Mouse (Mus musculus): ENCODE measurements around the gene Mfsd12. TPM values are rescaled to one million over a fixed set of nuclear protein-coding genes. Genes with fewer than 3 reads are reported as not detected.

Mfsd12 gene
- polyA plus RNA-seq, 1 experiment from 2014 or later, result 9.8 TPM

- WGBS, result 90% methylated on average over 21 of the region's 21 CpGs
- no peaks in the 10 kb centered on the region for H3K9me3 ChIP-seq (ENCODE audit: control insufficient read depth, low read length)
- peaks cover 21% of the 10 kb centered on the region for H3K4me1 ChIP-seq (ENCODE audit: control insufficient read depth, insufficient read depth, low read length)
- no peaks in the 10 kb centered on the region for H3K27me3 ChIP-seq (replicated peaks; ENCODE audit: control insufficient read depth, insufficient read depth, low read length)
- H3K4me3 ChIP-seq (ENCODE audit: low read depth, low read length), result no peak overlapping the region
- no peak overlapping the region for H3K9ac ChIP-seq (ENCODE audit: low read depth, low read length)
- peaks cover 52% of the 10 kb centered on the region for H3K36me3 ChIP-seq (ENCODE audit: control insufficient read depth, insufficient read depth, low read length)
- DNase-seq (ENCODE audit: low spot score) (no peak), ATAC-seq (ENCODE audit: low read depth) (no peak)
- no peak overlapping the region for H3K4me2 ChIP-seq (ENCODE audit: low read depth, low read length)
- no peak overlapping the region for H3K27ac ChIP-seq (replicated peaks; ENCODE audit: low read depth, low read length)
Observed at GRCm38 (mm10) chr10:81325176-81325575, 32.1 kb upstream of the Mfsd12 start.

GRCm38 (mm10) chr10:81325781-81326180 lies 31.5 kb upstream of the Mfsd12 start:
- Histone ChIP-seq H3K27me3 (replicated peaks; ENCODE audit: control insufficient read depth, insufficient read depth, low read length) (no peaks in the 10 kb centered on the region), H3K27ac (replicated peaks; ENCODE audit: low read depth, low read length) (no peak overlapping the region), H3K4me3 (ENCODE audit: low read depth, low read length) (no peak overlapping the region), H3K4me1 (ENCODE audit: control insufficient read depth, insufficient read depth, low read length) (peaks cover 24% of the 10 kb centered on the region), H3K36me3 (ENCODE audit: control insufficient read depth, insufficient read depth, low read length) (peaks cover 52% of the 10 kb centered on the region), H3K9me3 (ENCODE audit: control insufficient read depth, low read length) (no peaks in the 10 kb centered on the region), H3K4me2 (ENCODE audit: low read depth, low read length) (no peak overlapping the region), H3K9ac (ENCODE audit: low read depth, low read length) (no peak overlapping the region)
- no peak for ATAC-seq (ENCODE audit: low read depth)
- no peak for DNase-seq (ENCODE audit: low spot score)
- 95% methylated on average over 18 of the region's 18 CpGs for WGBS

- no peak overlapping the region for H3K4me3 ChIP-seq (ENCODE audit: low read depth, low read length)
- 0 out of 2 replicates have a peak, but pooled peaks cover 3% of the 10 kb centered on the region for H3K27me3 ChIP-seq (replicated peaks; ENCODE audit: control insufficient read depth, insufficient read depth, low read length)
- no peaks in the 10 kb centered on the region for H3K9me3 ChIP-seq (ENCODE audit: control insufficient read depth, low read length)
- 73% methylated on average over 5 of the region's 6 CpGs for WGBS
- H3K27ac ChIP-seq (replicated peaks; ENCODE audit: low read depth, low read length), result no peak overlapping the region
- H3K4me2 ChIP-seq (ENCODE audit: low read depth, low read length), result no peak overlapping the region
- ATAC-seq (ENCODE audit: low read depth), result no peak
- peaks cover 52% of the 10 kb centered on the region for H3K36me3 ChIP-seq (ENCODE audit: control insufficient read depth, insufficient read depth, low read length)
- H3K4me1 ChIP-seq (ENCODE audit: control insufficient read depth, insufficient read depth, low read length), result peaks cover 24% of the 10 kb centered on the region
- DNase-seq (ENCODE audit: low spot score), result no peak
- no peak overlapping the region for H3K9ac ChIP-seq (ENCODE audit: low read depth, low read length)
Observed at GRCm38 (mm10) chr10:81326858-81327257, 30.4 kb upstream of the Mfsd12 start.

GRCm38 (mm10) chr10:81327959-81328358 lies 29.3 kb upstream of the Mfsd12 start:
- Histone ChIP-seq H3K36me3 (ENCODE audit: control insufficient read depth, insufficient read depth, low read length) (peaks cover 44% of the 10 kb centered on the region), H3K4me2 (ENCODE audit: low read depth, low read length) (0 out of 2 replicates have a peak overlapping the region, but pooled peaks have one; percentile 34), H3K27ac (replicated peaks; ENCODE audit: low read depth, low read length) (no peak overlapping the region)

GRCm38 (mm10) chr10:81328386-81328785 lies 28.9 kb upstream of the Mfsd12 start, which contains the start of gene Tbxa2r:
Tbxa2r (plus strand) TSS chr10:81328731.
- peak within 1 kb of the TSS; percentile 34 for H3K4me2 ChIP-seq (ENCODE audit: low read depth, low read length)
- WGBS, result 24% methylated on average over 9 of the region's 10 CpGs
- peak within 1 kb of the TSS; percentile 44 for H3K9ac ChIP-seq (ENCODE audit: low read depth, low read length)

More at GRCm38 (mm10) chr10:81327959-81328358, 29.3 kb upstream of the Mfsd12 start:
- H3K9me3 ChIP-seq (ENCODE audit: control insufficient read depth, low read length), result no peaks in the 10 kb centered on the region
- H3K27me3 ChIP-seq (replicated peaks; ENCODE audit: control insufficient read depth, insufficient read depth, low read length), result peaks cover 12% of the 10 kb centered on the region
- peaks cover 24% of the 10 kb centered on the region for H3K4me1 ChIP-seq (ENCODE audit: control insufficient read depth, insufficient read depth, low read length)
- H3K9ac ChIP-seq (ENCODE audit: low read depth, low read length), result peak overlapping the region; percentile 34; the same call in 1 of the 2 replicates
- DNase-seq (ENCODE audit: low spot score) (no peak), ATAC-seq (ENCODE audit: low read depth) (no peak)
- WGBS, result 23% methylated on average over 1 of the region's 2 CpGs
- H3K4me3 ChIP-seq (ENCODE audit: low read depth, low read length), result no peak overlapping the region

GRCm38 (mm10) chr10:81329194-81329975 lies 27.9 kb upstream of the Mfsd12 start:
- peaks cover 30% of the 10 kb centered on the region for H3K36me3 ChIP-seq (ENCODE audit: control insufficient read depth, insufficient read depth, low read length)
- 55% methylated on average over 10 of the region's 10 CpGs for WGBS
- peaks cover 24% of the 10 kb centered on the region for H3K4me1 ChIP-seq (ENCODE audit: control insufficient read depth, insufficient read depth, low read length)
- H3K4me3 ChIP-seq (ENCODE audit: low read depth, low read length), result no peak overlapping the region
- H3K27me3 ChIP-seq (replicated peaks; ENCODE audit: control insufficient read depth, insufficient read depth, low read length), result peaks cover 18% of the 10 kb centered on the region
- peak overlapping the region; percentile 90 for H3K27ac ChIP-seq (replicated peaks; ENCODE audit: low read depth, low read length)
- ATAC-seq (ENCODE audit: low read depth) (peak; percentile 80), DNase-seq (ENCODE audit: low spot score) (peak; percentile 94)
- H3K4me2 ChIP-seq (ENCODE audit: low read depth, low read length), result peak overlapping the region; percentile 34
- no peaks in the 10 kb centered on the region for H3K9me3 ChIP-seq (ENCODE audit: control insufficient read depth, low read length)
- peak overlapping the region; percentile 44 for H3K9ac ChIP-seq (ENCODE audit: low read depth, low read length)

More at GRCm38 (mm10) chr10:81328386-81328785, 28.9 kb upstream of the Mfsd12 start, which contains the start of gene Tbxa2r:
- Histone ChIP-seq H3K4me1 (ENCODE audit: control insufficient read depth, insufficient read depth, low read length) (peaks cover 24% of the 10 kb centered on the region), H3K4me3 (ENCODE audit: low read depth, low read length) (no peak within 1 kb of the TSS), H3K27ac (replicated peaks; ENCODE audit: low read depth, low read length) (peak within 1 kb of the TSS; percentile 90), H3K27me3 (replicated peaks; ENCODE audit: control insufficient read depth, insufficient read depth, low read length) (peaks cover 17% of the 10 kb centered on the region), H3K9me3 (ENCODE audit: control insufficient read depth, low read length) (no peaks in the 10 kb centered on the region), H3K36me3 (ENCODE audit: control insufficient read depth, insufficient read depth, low read length) (peaks cover 40% of the 10 kb centered on the region)
- no peak for ATAC-seq (ENCODE audit: low read depth)
- DNase-seq (ENCODE audit: low spot score), result no peak

- 38% methylated on average over 4 of the region's 4 CpGs for whole genome bisulfite sequencing
- Histone ChIP-seq H3K9me3 (ENCODE audit: control insufficient read depth, low read length) (no peaks in the 10 kb centered on the region), H3K4me1 (ENCODE audit: control insufficient read depth, insufficient read depth, low read length) (peaks cover 26% of the 10 kb centered on the region), H3K9ac (ENCODE audit: low read depth, low read length) (peak overlapping the region; percentile 44), H3K36me3 (ENCODE audit: control insufficient read depth, insufficient read depth, low read length) (peaks cover 24% of the 10 kb centered on the region), H3K4me3 (ENCODE audit: low read depth, low read length) (no peak overlapping the region), H3K27ac (replicated peaks; ENCODE audit: low read depth, low read length) (peak overlapping the region; percentile 90), H3K27me3 (replicated peaks; ENCODE audit: control insufficient read depth, insufficient read depth, low read length) (peaks cover 18% of the 10 kb centered on the region), H3K4me2 (ENCODE audit: low read depth, low read length) (peak overlapping the region; percentile 34)
- DNase-seq (ENCODE audit: low spot score) (peak; percentile 35), ATAC-seq (ENCODE audit: low read depth) (peak; percentile 1; the same call in 1 of the 2 replicates)
Observed at GRCm38 (mm10) chr10:81330007-81330406, 27.3 kb upstream of the Mfsd12 start.

- Histone ChIP-seq H3K27me3 (replicated peaks; ENCODE audit: control insufficient read depth, insufficient read depth, low read length) (peaks cover 18% of the 10 kb centered on the region), H3K4me2 (ENCODE audit: low read depth, low read length) (no peak overlapping the region), H3K9me3 (ENCODE audit: control insufficient read depth, low read length) (no peaks in the 10 kb centered on the region), H3K9ac (ENCODE audit: low read depth, low read length) (peak overlapping the region; percentile 30; the same call in 1 of the 2 replicates), H3K27ac (replicated peaks; ENCODE audit: low read depth, low read length) (no peak overlapping the region), H3K4me3 (ENCODE audit: low read depth, low read length) (peak overlapping the region; percentile 5; the same call in 1 of the 2 replicates), H3K36me3 (ENCODE audit: control insufficient read depth, insufficient read depth, low read length) (peaks cover under 1% of the 10 kb centered on the region; the same call in 1 of the 2 replicates), H3K4me1 (ENCODE audit: control insufficient read depth, insufficient read depth, low read length) (peaks cover 36% of the 10 kb centered on the region)
- no peak for ATAC-seq (ENCODE audit: low read depth)
- DNase-seq (ENCODE audit: low spot score), result no peak
- 20% methylated on average over 26 of the region's 29 CpGs for WGBS
Observed at GRCm38 (mm10) chr10:81332277-81332676, 25.0 kb upstream of the Mfsd12 start.
